Mouse (Mus musculus) thymus, adult 2 months (tissue): ENCODE measurements around the gene Atp6v0c. TPM values are rescaled to one million over a fixed set of nuclear protein-coding genes. Genes with fewer than 3 reads are reported as not detected.

Experiments used
- DNase-seq: peaks from one replicate; pipeline ENCODE4 v3.0.0; 2021
- H3K27ac ChIP-seq: fragments of 200-500 bp; 2 replicates; pipeline ENCODE4 v1.5.1; 2012; ENCODE audit warnings: low read length, control low read depth; ENCODE audit not compliant: control insufficient read depth, insufficient read depth
- H3K27me3 ChIP-seq: fragments of 200-500 bp; 2 replicates; pipeline ENCODE4 v1.6.1; 2012; ENCODE audit warnings: mild to moderate bottlenecking, low read length, moderate library complexity, mixed read lengths; ENCODE audit not compliant: control insufficient read depth, insufficient read depth
- H3K36me3 ChIP-seq: fragments of 200-500 bp; 2 replicates; pipeline ENCODE4 v1.6.1; 2012; ENCODE audit warnings: mild to moderate bottlenecking, low read length, moderate library complexity; ENCODE audit not compliant: control insufficient read depth, insufficient read depth
- H3K4me1 ChIP-seq: fragments of 200-500 bp; replicated peaks from 2 replicates; pipeline ENCODE4 v1.6.1; 2012; ENCODE audit warnings: low read length; ENCODE audit not compliant: control insufficient read depth, insufficient read depth
- H3K4me3 ChIP-seq: fragments of 200-500 bp; 2 replicates; pipeline ENCODE4 v1.5.1; 2012; ENCODE audit warnings: mild to moderate bottlenecking, low read length, control low read depth, moderate library complexity; ENCODE audit not compliant: control insufficient read depth, insufficient read depth
- CTCF ChIP-seq: fragments of 200-500 bp; IDR thresholded peaks from 2 replicates; pipeline ENCODE4 v1.5.1; 2012; ENCODE audit warnings: mild to moderate bottlenecking, control low read depth, low read length, moderate library complexity, borderline replicate concordance; ENCODE audit not compliant: control insufficient read depth, poor library complexity, insufficient read depth; ENCODE audit errors: extremely low read depth
- POLR2A ChIP-seq: fragments of 200-500 bp; IDR thresholded peaks from 2 replicates; pipeline ENCODE4 v1.6.1; 2012; ENCODE audit warnings: mild to moderate bottlenecking, low read length, control low read depth, moderate library complexity; ENCODE audit not compliant: control insufficient read depth, poor library complexity, insufficient read depth; ENCODE audit errors: extremely low read depth
- WGBS: fragments of 180-500 bp; shearing (Covaris S2); methylation state at CpG from one replicate; pipeline ENCODE4 v1.1.7; 2018; 5-methylcytosine and 5-hydroxymethylcytosine counted together
- polyA plus RNA-seq: library from polyadenylated mRNA; depleted of rRNA; stranded (reverse); fragments of >200 nt; gene quantifications from 2 replicates; pipeline ENCODE4 v1.2.3, GENCODE M21; 2012

Atp6v0c gene
- polyA plus RNA-seq, 1 experiment, result 1,122 TPM

DNA sequence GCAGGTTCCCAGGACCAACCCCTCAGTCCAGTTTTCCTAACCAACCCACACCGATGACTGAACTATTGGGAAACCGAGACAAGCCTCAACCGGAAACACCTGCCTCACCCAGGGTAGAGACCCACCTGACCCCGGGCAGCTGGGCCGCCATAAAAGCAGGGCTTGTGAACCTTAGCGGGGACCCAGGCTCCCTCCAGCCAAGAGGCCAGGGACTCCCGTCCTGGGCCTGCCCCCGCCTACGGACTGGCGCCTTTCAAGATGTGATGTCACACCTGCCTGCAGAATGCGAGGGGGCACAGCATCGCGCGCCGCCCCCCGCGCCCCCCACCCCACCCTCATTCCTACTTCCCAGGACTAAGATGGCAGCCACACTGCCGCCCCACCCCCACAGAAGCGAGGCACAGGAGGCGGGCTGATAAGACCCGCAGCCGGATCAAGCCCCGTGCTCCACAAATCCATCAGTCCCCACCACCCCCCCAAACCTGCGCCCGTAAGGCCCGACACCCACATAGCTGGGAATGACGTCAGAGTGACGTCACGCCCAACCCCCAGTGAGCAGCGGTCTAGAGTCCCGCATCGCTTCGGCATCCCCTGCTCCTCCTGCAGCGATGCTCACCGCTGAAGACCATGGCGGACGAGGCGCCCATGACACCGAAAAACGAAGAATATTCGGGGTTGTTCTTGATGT lies 768 bp downstream of the Atp6v0c start:
- Histone ChIP-seq H3K4me3 (peak overlapping the region; percentile 83), H3K4me1 (peaks cover 17% of the 10 kb centered on the region), H3K36me3 (peaks cover 6% of the 10 kb centered on the region; the same call in 1 of the 2 replicates), H3K27ac (peak overlapping the region; percentile 65), H3K27me3 (no peaks in the 10 kb centered on the region)
- peak; percentile 67 for DNase-seq
- TF ChIP-seq POLR2A (no peak), CTCF (peak; percentile 13; the same call in 1 of the 2 replicates)
- under 1% methylated on average over 41 of the region's 41 CpGs for WGBS

GRCm38 (mm10) chr17:24167891-24168505 lies 1.5 kb downstream of the Atp6v0c start:
- H3K4me1 ChIP-seq, result peaks cover 21% of the 10 kb centered on the region
- H3K27ac ChIP-seq, result peak overlapping the region; percentile 56; the same call in 1 of the 2 replicates
- H3K36me3 ChIP-seq, result peaks cover 6% of the 10 kb centered on the region; the same call in 1 of the 2 replicates
- H3K27me3 ChIP-seq, result no peaks in the 10 kb centered on the region
- TF ChIP-seq CTCF, result no peak
- no peak for TF ChIP-seq POLR2A
- WGBS, result 46% methylated on average over 7 of the region's 7 CpGs
- peak overlapping the region; percentile 83 for H3K4me3 ChIP-seq
- DNase-seq, result no peak

DNA sequence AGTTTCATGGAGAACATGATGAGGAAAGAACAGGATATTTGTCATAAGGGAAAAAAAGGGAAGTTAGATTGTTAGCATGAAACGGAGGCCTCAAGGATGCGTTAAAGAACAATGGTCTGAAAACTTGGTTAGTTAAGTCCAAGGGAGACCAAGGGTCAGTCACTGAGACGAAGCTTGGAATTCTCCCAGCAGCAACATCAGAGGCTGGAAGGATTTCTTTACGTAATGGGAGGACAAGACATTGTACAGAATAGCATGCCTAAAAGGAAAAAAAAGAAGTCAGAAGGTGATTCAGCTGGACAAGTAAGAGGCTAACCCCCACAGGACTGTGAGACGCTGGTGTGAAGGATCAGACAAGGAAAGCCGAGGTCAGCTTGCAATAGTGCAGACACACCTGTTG lies 2.4 kb downstream of the Atp6v0c start:
- Histone ChIP-seq H3K4me1 (peaks cover 27% of the 10 kb centered on the region), H3K4me3 (no peak overlapping the region), H3K27me3 (no peaks in the 10 kb centered on the region), H3K27ac (no peak overlapping the region), H3K36me3 (peaks cover 6% of the 10 kb centered on the region; the same call in 1 of the 2 replicates)
- TF ChIP-seq CTCF, result no peak
- no peak for TF ChIP-seq POLR2A
- 78% methylated on average over 6 of the region's 6 CpGs for WGBS
- no peak for DNase-seq

DNA sequence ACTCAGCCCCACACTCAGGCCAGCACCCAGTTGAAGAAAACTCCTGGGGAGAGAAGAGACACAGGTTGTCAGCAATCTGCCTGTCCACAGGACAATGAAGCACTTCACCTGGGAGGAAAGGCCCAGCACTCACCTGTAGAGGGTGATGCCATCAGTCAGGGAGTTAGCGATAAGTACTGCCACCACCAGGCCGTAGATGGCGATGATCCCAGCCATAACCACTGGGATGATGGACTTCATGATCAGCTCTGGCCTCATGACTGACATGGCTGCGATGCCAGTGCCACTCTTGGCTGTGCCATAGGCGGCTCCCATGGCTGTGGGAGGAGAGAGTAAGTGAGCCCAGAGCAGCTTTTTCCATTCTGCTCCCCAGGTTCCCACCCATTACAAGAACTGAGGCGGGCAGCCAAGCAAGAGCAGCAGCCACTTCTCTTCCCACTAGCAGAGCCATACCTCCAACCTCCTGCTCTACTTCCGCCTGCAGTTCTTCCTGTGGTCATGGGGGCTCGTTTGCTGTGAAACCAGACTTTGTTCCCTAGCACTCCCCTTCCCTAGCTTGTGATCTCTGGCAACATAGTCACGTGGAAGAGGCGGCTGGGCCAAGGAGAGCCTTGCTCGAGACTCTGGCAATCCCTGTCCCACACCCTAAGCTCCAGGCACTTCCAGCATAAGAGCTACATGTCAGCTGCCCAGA lies 4.8 kb downstream of the Atp6v0c start:
- WGBS, result 85% methylated on average over 11 of the region's 11 CpGs
- DNase-seq, result no peak
- H3K27ac ChIP-seq, result no peak overlapping the region

GRCm38 (mm10) chr17:24163176-24163962 lies 6.1 kb downstream of the Atp6v0c start, which contains the start of gene Amdhd2:
Amdhd2 (minus strand) TSS chr17:24163766.
- H3K36me3 ChIP-seq, result peaks cover 6% of the 10 kb centered on the region; the same call in 1 of the 2 replicates
- H3K4me3 ChIP-seq, result peak within 1 kb of the TSS; percentile 74
- H3K4me1 ChIP-seq, result peaks cover 18% of the 10 kb centered on the region
- DNase-seq, result peak; percentile 92
- H3K27ac ChIP-seq, result peak within 1 kb of the TSS; percentile 44
- under 1% methylated on average over 47 of the region's 47 CpGs for WGBS
- H3K27me3 ChIP-seq, result no peaks in the 10 kb centered on the region
- no peak for TF ChIP-seq CTCF
- TF ChIP-seq POLR2A, result no peak

More for the DNA sequence above, 4.8 kb downstream of the Atp6v0c start:
- H3K27me3 ChIP-seq, result no peaks in the 10 kb centered on the region
- peaks cover 6% of the 10 kb centered on the region; the same call in 1 of the 2 replicates for H3K36me3 ChIP-seq
- TF ChIP-seq CTCF, result no peak
- no peak for TF ChIP-seq POLR2A
- H3K4me3 ChIP-seq, result no peak overlapping the region
- peaks cover 21% of the 10 kb centered on the region for H3K4me1 ChIP-seq
